Mouse (Mus musculus) cerebellum, adult 11-12 months (tissue): ENCODE results near the gene Pola1.

Experiments used
- DNase-seq: peaks from one replicate; pipeline ENCODE4 v3.0.0; 2022

Pola1 gene

DNA sequence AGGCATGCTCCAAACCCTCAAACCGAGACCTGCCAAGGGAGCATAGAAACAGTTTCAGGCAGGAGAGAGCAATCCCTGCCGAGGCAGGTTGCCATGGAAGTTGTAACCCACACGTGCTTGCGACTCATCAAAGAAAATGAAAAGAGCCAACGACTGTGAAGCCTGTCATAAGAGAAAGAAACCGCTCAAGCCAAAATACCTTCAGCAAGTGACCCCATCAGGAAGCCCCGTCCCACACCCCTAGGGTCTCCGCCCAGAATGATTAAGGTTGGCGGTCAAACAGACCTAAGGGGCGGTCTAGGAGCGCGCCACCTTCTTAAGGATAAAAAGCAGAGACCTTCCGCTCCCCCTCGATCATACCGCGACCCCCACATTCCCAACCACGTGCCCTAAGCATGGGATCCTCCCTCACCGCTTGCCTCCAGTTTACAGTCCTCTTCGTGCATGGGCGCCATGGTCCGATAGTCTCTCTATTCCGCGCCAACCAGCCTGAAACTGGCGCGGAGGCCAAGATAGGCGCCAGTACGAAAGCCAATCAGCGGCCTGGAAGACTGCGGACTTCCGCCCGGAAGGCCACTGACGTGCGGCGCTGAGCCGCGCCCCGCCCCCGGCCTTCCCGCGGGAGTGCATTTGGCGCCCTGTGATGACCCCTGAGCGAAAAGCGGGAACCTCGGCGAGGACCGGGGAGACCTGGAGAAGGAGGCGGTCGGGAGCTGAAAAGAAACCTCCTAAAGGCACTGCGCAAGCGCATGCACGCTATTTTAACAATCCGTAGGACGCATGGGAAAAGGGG, at the start of gene Pola1:
TSS of gene Pola1 (minus strand) at position 499 of the 793 bp plus-strand sequence.
- DNase-seq = peak; percentile 94

GRCm38 (mm10) chrX:93676228-93676627, 44.3 kb upstream of the Pola1 start:
- DNase-seq = no peak

DNA sequence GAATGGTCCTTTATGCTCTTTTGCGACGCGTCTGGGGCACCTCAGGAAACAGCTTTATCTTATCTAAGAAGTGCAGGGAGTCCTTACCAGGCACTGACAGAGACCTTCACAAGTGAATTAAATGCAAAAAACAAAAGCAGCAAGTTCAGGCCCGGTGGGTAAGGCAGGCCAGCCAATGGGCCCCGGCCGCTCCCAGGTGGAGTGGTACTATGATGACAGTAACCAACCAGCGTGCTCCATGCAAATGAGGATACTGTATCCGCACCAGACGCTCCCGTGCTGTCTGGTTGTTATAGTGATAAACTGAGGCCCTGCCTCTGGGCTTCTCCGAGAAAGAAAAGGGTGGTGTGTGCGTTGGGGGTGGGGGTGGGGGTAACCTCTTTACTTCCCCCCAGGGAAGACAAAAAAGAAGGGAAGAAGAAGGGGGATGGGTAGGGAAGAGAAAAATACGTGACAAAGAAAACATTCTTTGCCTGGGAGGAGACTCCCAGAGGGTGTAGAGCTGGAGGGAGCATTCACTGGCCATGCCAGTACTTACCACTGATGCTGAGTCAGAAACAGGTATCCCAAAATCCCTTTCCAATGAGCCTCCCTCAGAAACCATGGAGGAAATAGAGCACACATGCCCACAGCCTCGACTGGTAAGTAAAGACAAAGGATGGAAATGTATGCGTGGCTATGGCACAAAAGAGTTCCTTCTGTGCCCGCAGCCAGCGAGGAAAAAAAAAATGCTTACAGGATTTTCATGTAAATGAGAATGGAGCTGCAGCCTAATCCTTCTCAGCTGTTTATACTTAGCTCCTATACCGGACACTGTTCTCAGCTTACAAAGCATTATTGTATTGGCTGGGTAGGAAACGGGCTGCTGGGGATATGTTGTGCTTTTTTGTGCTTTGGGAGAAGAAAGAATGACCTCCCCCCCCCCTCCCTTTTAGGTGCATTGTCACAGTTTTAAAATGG, 43.2 kb upstream of the Pola1 start:
- DNase-seq = peak; percentile 69

GRCm38 (mm10) chrX:93674432-93674831, 42.5 kb upstream of the Pola1 start:
- DNase-seq = peak; percentile 4

GRCm38 (mm10) chrX:93664787-93665186, 32.8 kb upstream of the Pola1 start:
- DNase-seq = no peak

GRCm38 (mm10) chrX:93663919-93664586, 32.1 kb upstream of the Pola1 start:
- DNase-seq = no peak

DNA sequence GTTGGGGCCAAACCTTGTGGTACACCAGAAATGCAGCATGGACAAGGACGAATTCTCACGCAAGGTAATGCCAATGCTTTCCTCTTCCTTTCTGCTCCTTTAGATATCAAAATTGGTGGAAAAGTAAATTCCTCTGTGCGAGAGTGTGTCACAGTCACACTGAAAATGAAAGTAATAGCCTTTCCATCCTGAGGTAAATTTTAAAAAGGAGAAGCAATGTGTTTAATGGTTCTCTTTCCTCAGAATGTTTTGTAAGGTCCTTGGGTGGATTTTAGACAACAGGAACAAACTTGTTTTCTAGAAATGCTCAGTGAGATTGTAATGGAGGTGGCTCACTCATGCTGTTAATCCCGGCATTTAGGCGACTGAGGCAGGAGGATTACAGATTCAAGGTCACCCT, 23.2 kb upstream of the Pola1 start:
- no peak for DNase-seq

- no peak for DNase-seq
Measured at GRCm38 (mm10) chrX:93654218-93655002, 22.5 kb upstream of the Pola1 start, which contains the start of gene Pcyt1b. Gene Pcyt1b, plus strand, starts transcription at chrX:93654863.

GRCm38 (mm10) chrX:93650738-93651137, 18.8 kb upstream of the Pola1 start:
- DNase-seq = no peak

GRCm38 (mm10) chrX:93644022-93644421, 12.1 kb upstream of the Pola1 start:
- no peak for DNase-seq

- DNase-seq = no peak
Measured at GRCm38 (mm10) chrX:93643600-93643999, 11.6 kb upstream of the Pola1 start.

DNA sequence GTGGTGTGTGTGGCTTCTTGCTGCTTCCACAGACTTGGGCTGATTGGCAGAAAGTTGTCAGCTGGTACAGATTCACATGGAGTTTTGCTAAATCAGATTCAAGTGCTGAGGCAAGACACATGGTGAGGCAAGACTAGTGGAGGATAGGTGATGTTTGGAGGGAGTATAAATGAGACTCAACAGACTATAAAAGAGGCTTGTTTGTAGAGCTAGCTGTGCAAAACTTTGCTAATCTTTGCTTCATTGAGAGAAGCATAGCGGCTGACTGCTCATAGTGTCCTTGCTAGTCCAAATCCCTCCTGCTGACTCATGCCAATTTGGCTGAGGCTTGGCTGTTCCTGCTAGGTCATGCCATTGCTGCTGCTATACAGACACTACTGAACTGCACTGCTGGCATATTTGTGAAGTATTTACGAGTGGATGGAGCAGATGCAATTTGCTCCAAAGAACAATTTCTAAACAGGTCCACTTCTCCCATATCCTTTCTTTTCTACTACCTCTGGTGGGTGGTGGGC, 3.0 kb upstream of the Pola1 start:
- no peak for DNase-seq

- DNase-seq = no peak
Measured at GRCm38 (mm10) chrX:93630256-93630655, 1.7 kb downstream of the Pola1 start.

- DNase-seq = no peak
Measured at GRCm38 (mm10) chrX:93602214-93602613, 29.7 kb downstream of the Pola1 start.

- DNase-seq = no peak
Measured at GRCm38 (mm10) chrX:93594283-93594682, 37.7 kb downstream of the Pola1 start.

GRCm38 (mm10) chrX:93580931-93581330, 51.0 kb downstream of the Pola1 start:
- DNase-seq = no peak

DNA sequence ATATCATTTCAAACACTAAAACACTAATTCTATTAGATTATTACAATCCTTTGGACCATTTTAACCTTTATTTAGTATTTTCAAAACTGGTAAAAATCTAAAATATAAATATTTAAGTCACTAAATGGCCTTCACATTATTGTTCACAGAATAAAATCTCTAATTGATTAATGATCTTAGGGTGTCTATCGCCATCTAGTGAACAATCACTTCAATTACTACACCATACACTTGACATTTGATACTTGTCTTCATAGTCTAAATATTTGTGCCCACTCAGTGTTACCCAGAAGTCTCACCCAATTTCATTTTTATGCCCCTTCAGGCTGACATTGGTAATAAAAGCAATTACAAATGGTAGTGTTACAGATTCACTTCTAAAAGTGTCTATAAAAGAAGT, 74.8 kb downstream of the Pola1 start:
- no peak for DNase-seq

DNA sequence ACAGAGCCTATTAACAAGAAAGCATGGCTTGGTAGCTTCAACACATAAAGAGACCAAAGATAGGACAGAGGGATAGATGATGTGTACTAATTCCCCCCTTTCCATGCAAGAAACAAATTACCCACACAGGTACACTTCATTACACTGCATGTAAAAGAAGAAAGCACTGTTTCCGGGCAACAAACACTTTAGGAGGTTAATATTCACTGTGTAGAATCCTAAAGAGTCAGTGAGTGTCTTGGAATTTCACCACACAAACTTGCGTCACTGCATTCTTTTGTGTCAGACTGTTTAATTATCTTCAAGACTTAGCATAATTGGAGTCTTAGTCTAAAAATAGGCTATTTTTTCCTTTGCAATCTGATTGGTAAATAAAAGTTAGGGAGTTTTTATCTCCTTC, 92.2 kb downstream of the Pola1 start:
- DNase-seq = no peak

- no peak for DNase-seq
Measured at GRCm38 (mm10) chrX:93502865-93503353, 129.0 kb downstream of the Pola1 start.

DNA sequence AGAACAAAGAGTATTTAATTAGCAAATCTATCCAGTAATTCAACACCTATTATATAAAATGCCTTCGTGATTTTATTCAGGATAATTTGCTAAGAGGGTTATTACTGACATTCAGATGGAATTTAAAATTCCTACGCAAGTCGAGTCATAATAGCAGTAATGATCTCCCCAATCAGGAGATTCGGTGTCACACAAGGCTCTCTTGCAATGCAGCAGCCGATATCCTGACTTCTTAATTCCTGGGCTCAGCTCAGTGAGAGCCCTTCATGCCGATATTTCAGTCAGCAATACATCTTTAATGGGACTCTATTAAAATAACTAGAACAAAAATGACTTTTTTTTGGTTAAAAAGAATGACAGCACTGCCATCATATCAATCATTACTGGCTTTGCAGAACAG, 134.4 kb downstream of the Pola1 start:
- DNase-seq = no peak

DNA sequence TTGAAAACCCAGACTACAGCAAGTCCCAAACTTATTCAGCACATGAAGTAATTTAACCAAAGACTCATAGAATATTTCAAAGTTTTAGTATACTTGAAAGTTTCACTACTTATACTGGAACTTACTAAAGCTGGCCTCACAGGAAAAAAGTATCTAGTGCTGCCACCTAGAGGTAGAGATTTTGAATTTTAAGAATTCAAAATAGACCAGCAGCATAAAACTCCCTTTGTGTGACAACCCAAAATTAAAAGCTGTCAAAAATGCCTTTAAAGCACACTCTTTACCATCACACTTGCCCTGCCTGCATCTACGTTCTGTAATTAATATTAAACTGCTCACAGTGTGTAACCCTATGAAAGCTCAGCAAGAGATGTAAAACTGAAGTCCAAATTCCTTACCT, 166.2 kb downstream of the Pola1 start:
- no peak for DNase-seq

DNA sequence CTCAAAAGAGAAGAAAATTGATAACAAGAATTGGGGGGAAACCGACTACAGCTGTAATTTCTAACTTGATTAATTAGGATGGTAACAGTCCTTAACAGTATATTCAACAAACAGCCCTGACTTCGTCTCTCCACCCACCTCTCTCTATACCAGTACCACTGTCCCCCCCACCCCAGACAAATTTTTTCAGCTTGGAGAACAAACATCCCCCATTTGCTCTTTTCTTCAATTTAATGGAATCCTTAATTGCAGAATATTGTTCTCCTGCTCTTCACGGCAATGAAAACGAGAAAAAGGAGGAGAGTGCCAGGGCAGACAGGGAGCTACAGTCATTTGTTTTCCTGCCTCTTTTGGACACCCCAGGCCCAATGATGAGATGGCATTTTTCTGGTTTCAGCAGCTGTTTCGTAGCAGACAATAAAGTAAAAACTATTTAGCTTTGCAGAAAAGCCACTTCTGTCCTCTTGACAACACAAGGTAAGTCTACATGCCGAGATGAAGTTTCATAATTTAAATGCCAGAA, 202.2 kb downstream of the Pola1 start:
- no peak for DNase-seq
